Mouse (Mus musculus) midbrain, embryonic 16.5 days (tissue): ENCODE measurements around the gene Tshr. TPM values are rescaled to one million over a fixed set of nuclear protein-coding genes. Genes with fewer than 3 reads are reported as not detected.
"Not testable (repeated sequence)": the region's sequence is repeated elsewhere in the genome, so short reads cannot be mapped to it uniquely, and the experiment has no call there.

Experiments
- ATAC-seq: fragments of 200-750 bp; cut with Nextera tagmentation; 2 replicates; pipeline ENCODE4 v1.8.0; 2017; ENCODE audit warnings: moderate TSS enrichment
- H3K27ac ChIP-seq: fragments of 300-500 bp; sonication (generic); 2 replicates; pipeline ENCODE4 v1.5.1; 2014; ENCODE audit warnings: mild to moderate bottlenecking, low read length, mixed read lengths
- H3K27me3 ChIP-seq: fragments of 300-500 bp; sonication (generic); 2 replicates; pipeline ENCODE4 v1.6.1; 2014; ENCODE audit warnings: low read depth, low read length, mixed read lengths; ENCODE audit not compliant: control insufficient read depth, insufficient read depth
- H3K36me3 ChIP-seq: fragments of 300-500 bp; sonication (generic); 2 replicates; pipeline ENCODE4 v1.6.1; 2014; ENCODE audit warnings: mild to moderate bottlenecking, low read length, moderate library complexity, mixed read lengths; ENCODE audit not compliant: control insufficient read depth, insufficient read depth
- H3K4me1 ChIP-seq: fragments of 300-500 bp; sonication (generic); 2 replicates; pipeline ENCODE4 v1.6.1; 2014; ENCODE audit warnings: mild to moderate bottlenecking, low read length, mixed read lengths; ENCODE audit not compliant: control insufficient read depth, insufficient read depth
- H3K4me2 ChIP-seq: fragments of 300-500 bp; sonication (generic); 2 replicates; pipeline ENCODE4 v1.6.1; 2014; ENCODE audit warnings: mild to moderate bottlenecking, low read length, mixed read lengths
- H3K4me3 ChIP-seq: fragments of 300-500 bp; sonication (generic); 2 replicates; pipeline ENCODE4 v1.5.1; 2014; ENCODE audit warnings: low read depth, mild to moderate bottlenecking, low read length, moderate library complexity, mixed read lengths
- H3K9ac ChIP-seq: fragments of 300-500 bp; sonication (generic); 2 replicates; pipeline ENCODE4 v1.6.1; 2014; ENCODE audit warnings: low read depth, low read length, mixed read lengths
- H3K9me3 ChIP-seq: fragments of 300-500 bp; sonication (generic); replicated peaks from 2 replicates; pipeline ENCODE4 v1.6.1; 2014; ENCODE audit warnings: mild to moderate bottlenecking, low read length, mixed read lengths; ENCODE audit not compliant: control insufficient read depth, poor library complexity, severe bottlenecking
- WGBS: fragments of 180-500 bp; shearing (Covaris S2); extraction: QIAGEN DNeasy Blood & Tissue Kit; methylation state at CpG from one replicate; pipeline ENCODE4 v1.1.7; 2014; 5-methylcytosine and 5-hydroxymethylcytosine counted together
- polyA plus RNA-seq: library from polyadenylated mRNA; unstranded; fragments of >200 nt; fragmentation: Nextera tagmentation; extraction: Ambion mirVana; gene quantifications from 2 replicates; pipeline ENCODE4 v1.2.1, GENCODE M21; 2015

Gene Tshr
- polyA plus RNA-seq, 1 experiment from 2014 or later, result 0.43 TPM

GRCm38 (mm10) chr12:91534514-91534913, 150.2 kb downstream of the Tshr start:
- Histone ChIP-seq H3K9me3 (no peaks in the 10 kb centered on the region), H3K4me2 (no peak overlapping the region), H3K27me3 (no peaks in the 10 kb centered on the region), H3K9ac (no peak overlapping the region), H3K36me3 (no peaks in the 10 kb centered on the region), H3K4me3 (no peak overlapping the region), H3K4me1 (no peaks in the 10 kb centered on the region), H3K27ac (no peak overlapping the region)
- WGBS, result 94% methylated on average over 6 of the region's 6 CpGs
- ATAC-seq, result no peak

DNA sequence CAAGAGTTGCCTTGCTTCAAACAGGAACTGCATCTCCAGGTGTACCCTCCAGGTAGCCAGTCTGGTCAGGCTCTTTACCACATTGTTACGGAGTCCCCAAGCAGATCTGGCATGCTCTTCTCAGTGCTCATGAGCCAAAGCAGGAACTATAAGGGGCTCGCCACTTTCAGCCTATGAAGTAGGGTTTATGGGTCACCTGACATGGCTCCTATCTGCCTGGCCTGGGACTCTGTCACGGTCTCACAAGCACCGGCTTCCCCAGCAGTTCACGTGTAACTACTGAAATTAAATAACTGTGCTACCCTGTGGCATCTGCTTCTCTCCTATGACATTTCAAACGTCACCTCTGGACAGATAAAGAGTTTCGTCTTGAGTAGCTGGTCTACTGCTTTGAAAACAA, 155.8 kb downstream of the Tshr start:
- Histone ChIP-seq H3K4me1 (no peaks in the 10 kb centered on the region), H3K9me3 (no peaks in the 10 kb centered on the region), H3K27me3 (no peaks in the 10 kb centered on the region), H3K4me2 (no peak overlapping the region), H3K4me3 (no peak overlapping the region), H3K27ac (no peak overlapping the region), H3K9ac (no peak overlapping the region), H3K36me3 (no peaks in the 10 kb centered on the region)
- 90% methylated on average over 7 of the region's 7 CpGs for WGBS
- ATAC-seq, result no peak

- Histone ChIP-seq H3K4me1 (peaks cover 8% of the 10 kb centered on the region), H3K4me3 (no peak overlapping the region), H3K9ac (no peak overlapping the region), H3K4me2 (no peak overlapping the region), H3K27ac (no peak overlapping the region), H3K9me3 (no peaks in the 10 kb centered on the region), H3K27me3 (no peaks in the 10 kb centered on the region), H3K36me3 (no peaks in the 10 kb centered on the region)
- ATAC-seq, result no peak
- WGBS, result 69% methylated on average over 9 of the region's 9 CpGs
Observed at GRCm38 (mm10) chr12:91549471-91549870, 165.1 kb downstream of the Tshr start.

GRCm38 (mm10) chr12:91551773-91552526, 167.6 kb downstream of the Tshr start:
- Histone ChIP-seq H3K27ac (no peak overlapping the region), H3K36me3 (no peaks in the 10 kb centered on the region), H3K9ac (0 out of 2 replicates have a peak overlapping the region, but pooled peaks have one; percentile 25), H3K4me2 (peak overlapping the region; percentile 45), H3K4me1 (peaks cover 8% of the 10 kb centered on the region), H3K4me3 (no peak overlapping the region), H3K27me3 (no peaks in the 10 kb centered on the region), H3K9me3 (no peaks in the 10 kb centered on the region)
- ATAC-seq, result peak; percentile 85
- WGBS, result 34% methylated on average over 19 of the region's 19 CpGs

DNA sequence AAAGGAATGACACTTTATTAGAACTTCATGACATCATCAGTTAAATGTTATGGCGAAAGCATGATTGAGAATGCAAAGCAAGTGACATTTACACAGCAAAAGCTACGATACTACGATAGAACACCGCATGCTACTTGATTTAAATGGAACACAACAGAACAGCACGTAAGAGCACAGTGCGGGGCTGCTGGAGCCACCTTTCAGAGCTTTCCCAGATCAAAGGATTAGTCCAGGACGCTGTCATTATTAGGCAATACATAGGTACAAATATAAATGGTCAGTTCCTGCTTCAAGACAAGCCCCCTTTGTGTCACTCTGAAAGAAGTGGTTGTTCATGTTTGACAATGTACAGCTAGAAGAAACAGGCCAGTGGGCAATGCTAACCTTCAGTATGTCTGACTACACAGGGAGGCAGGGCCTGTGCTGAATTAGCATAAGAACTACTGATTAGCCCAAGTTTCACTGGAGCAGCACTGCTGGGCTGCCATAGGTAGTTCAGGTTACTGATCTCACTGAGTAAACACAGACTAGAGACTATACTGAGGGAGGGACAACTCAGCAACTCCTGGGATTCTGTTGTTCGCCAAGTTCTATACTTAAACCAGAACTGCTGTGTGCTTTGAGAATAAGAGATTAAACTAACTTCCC, 173.1 kb downstream of the Tshr start:
- not testable (repeated sequence) for ATAC-seq, H3K27me3 ChIP-seq, H3K9me3 ChIP-seq

DNA sequence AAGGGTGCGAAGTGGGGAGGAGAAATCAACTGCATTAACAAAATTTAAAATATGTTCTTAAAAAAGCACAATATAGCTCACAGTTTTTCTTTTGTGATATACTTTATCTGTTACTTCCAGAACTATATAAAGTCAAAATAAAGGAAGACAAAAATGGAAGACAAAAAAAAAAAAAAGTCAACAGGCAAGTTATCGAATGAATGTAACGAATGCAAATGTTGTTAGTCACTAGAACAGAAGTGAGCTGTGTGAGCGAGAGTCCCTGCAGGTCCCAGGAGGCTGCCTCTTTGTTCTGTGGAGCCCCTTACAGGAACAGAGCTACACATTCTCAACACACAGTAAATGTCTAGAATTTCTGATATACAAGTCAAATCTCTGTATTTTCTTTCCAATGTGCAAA, 173.8 kb downstream of the Tshr start:
- not testable (repeated sequence) for H3K9me3 ChIP-seq, ATAC-seq, H3K27ac ChIP-seq, H3K9ac ChIP-seq, H3K36me3 ChIP-seq, H3K4me2 ChIP-seq, H3K4me3 ChIP-seq, H3K27me3 ChIP-seq, H3K4me1 ChIP-seq
- 59% methylated on average over 4 of the region's 4 CpGs for whole genome bisulfite sequencing

More for the DNA sequence above, 173.1 kb downstream of the Tshr start:
- not testable (repeated sequence) for H3K27ac ChIP-seq, H3K4me2 ChIP-seq, H3K4me1 ChIP-seq, H3K9ac ChIP-seq, H3K36me3 ChIP-seq, H3K4me3 ChIP-seq
- WGBS, result 84% methylated on average over 8 of the region's 8 CpGs

DNA sequence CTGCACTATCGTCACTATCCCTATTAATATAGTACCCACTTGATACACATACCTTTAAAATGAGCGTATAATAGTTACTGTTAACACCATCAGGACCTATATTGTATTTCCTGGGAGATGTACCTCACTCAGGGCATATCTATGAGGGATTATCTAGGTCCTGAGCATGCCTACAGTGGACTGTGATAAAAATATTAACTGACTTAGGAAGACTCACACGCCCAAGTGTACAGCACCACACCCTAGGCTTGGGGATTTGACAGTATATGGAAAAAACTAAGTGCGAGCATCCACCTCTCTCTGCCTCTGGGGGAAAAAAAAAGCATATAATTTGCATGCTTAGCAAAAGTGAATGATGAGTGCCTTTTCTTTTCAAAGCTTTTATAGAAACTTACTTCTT, 182.8 kb downstream of the Tshr start:
- Histone ChIP-seq H3K4me1 (no peaks in the 10 kb centered on the region), H3K4me2 (no peak overlapping the region), H3K27me3 (no peaks in the 10 kb centered on the region), H3K9me3 (no peaks in the 10 kb centered on the region), H3K9ac (no peak overlapping the region), H3K4me3 (no peak overlapping the region), H3K36me3 (peaks cover 23% of the 10 kb centered on the region), H3K27ac (no peak overlapping the region)
- WGBS, result 96% methylated on average over 4 of the region's 4 CpGs
- ATAC-seq, result no peak

- Histone ChIP-seq H3K27me3 (no peaks in the 10 kb centered on the region), H3K4me2 (no peak overlapping the region), H3K36me3 (peaks cover 26% of the 10 kb centered on the region), H3K4me1 (no peaks in the 10 kb centered on the region), H3K27ac (no peak overlapping the region), H3K9me3 (no peaks in the 10 kb centered on the region), H3K9ac (no peak overlapping the region), H3K4me3 (no peak overlapping the region)
- 92% methylated on average over 3 of the region's 3 CpGs for WGBS
- ATAC-seq, result no peak
Observed at GRCm38 (mm10) chr12:91569255-91569654, 184.9 kb downstream of the Tshr start.

DNA sequence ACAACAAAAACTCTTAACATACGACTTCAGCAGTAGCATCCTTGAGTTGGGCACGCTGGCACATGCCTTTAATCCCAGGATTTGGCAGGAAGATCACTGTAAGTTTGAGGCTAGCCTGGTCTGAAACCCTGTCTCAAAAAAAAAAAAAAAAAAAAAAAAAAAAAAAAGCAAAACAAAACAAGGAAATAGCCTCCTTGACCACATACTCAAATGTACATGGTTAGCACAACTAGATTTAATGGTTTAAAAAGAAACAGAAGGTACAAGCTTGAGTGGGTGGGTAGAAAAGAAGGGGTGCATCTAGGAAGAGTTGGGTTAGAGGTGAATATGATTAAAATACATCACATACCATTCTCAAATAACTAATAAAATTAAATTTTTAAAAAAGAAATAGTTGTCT, 187.3 kb downstream of the Tshr start:
- H3K36me3 ChIP-seq, result peaks cover 29% of the 10 kb centered on the region
- WGBS, result 94% methylated on average over 2 of the region's 2 CpGs
- H3K4me2 ChIP-seq, result no peak overlapping the region
- H3K27me3 ChIP-seq, result no peaks in the 10 kb centered on the region
- H3K4me3 ChIP-seq, result no peak overlapping the region
- no peak overlapping the region for H3K27ac ChIP-seq
- H3K4me1 ChIP-seq, result no peaks in the 10 kb centered on the region
- no peak for ATAC-seq
- no peak overlapping the region for H3K9ac ChIP-seq
- no peaks in the 10 kb centered on the region for H3K9me3 ChIP-seq
